ENCODE assay signal across 8 mouse cellular contexts in the genomic region with DNA sequence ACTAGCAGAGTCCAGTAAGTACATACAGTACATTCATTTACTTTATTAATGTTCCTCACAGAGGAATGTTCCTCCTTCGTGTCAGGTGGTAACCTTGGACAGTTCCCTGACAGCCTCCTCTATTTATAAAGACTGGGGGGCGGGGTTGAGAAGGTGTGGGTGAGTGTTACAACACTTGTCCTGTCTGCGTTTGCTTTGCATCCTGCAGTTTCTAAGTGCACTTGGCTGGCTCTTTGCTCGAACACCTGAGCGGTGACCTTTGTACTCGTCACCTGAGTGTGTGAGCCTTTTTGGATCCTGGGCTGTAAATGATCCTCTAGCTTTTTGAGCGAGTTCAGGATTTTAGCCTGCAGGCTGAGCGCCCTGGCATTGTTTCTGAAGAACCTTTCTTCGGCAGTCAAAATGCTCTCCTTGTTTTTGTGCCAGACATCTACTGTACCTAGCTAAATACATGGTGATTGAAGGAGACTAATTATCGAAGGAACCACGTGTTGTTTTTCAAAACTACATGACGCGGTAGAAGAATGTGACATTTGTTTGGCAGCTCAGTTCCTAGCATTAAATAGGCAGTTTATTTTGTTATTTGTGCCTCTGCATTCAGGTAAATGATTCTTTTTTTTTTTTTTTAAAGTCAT. TPM values are rescaled to one million over a fixed set of nuclear protein-coding genes. Genes with fewer than 3 reads are reported as not detected.
DNase-seq lines count a peak whose midpoint lies in the region; ATAC-seq and TF ChIP-seq lines count a peak whose summit lies in the region.

No protein-coding gene starts in this region.

- peak overlapping the region; percentile 80 for H3K4me2 ChIP-seq in intestine, embryonic 16.5 days (ENCODE audit: low read depth, low read length)
- H3K4me2 ChIP-seq in liver, postnatal 0 days (ENCODE audit: low read depth, low read length), result peak overlapping the region; percentile 94
- H3K4me2 ChIP-seq in neural tube, embryonic 14.5 days (ENCODE audit: low read depth, low read length), result peak overlapping the region; percentile 96

- TF ChIP-seq EP300 in liver, postnatal 0 days (IDR thresholded peaks at IDR 0.05; ENCODE audit: low read depth), result peak; percentile 55

- no peak for TF ChIP-seq CTCF in liver, postnatal 0 days (IDR thresholded peaks at IDR 0.05; ENCODE audit: low read depth)

- peak; percentile 15 for DNase-seq in right cerebral cortex, adult 18-20 months
- no peak for DNase-seq in right cerebral cortex, postnatal 25 days
- peak; percentile 26 for DNase-seq in c-Kit-positive CD71-negative TER-119-negative erythroid progenitor cells, embryonic 14.5 days (ENCODE audit: low read depth)
- peak; percentile 78 for DNase-seq in liver, postnatal 0 days
- no peak for DNase-seq in ovary, postnatal 10 days (ENCODE audit: low spot score)

- ATAC-seq in granulocyte monocyte progenitor cell, adult 5-6 weeks (replicated peaks; ENCODE audit: poor library complexity, severe bottlenecking), result 0 out of 2 replicates have a peak, but pooled peaks have one; percentile 4
- ATAC-seq in intestine, embryonic 16.5 days, result peak; percentile 23
- peak; percentile 26 for ATAC-seq in liver, postnatal 0 days
- no peak for ATAC-seq in neural tube, embryonic 14.5 days (ENCODE audit: low read depth)

- 28% methylated on average over 13 of the region's 13 CpGs for WGBS in intestine, embryonic 16.5 days
- 27% methylated on average over 13 of the region's 13 CpGs for WGBS in liver, postnatal 0 days (ENCODE audit: insufficient replicate concordance)
- 32% methylated on average over 13 of the region's 13 CpGs for WGBS in neural tube, embryonic 14.5 days

- H3K9ac ChIP-seq in intestine, embryonic 16.5 days (ENCODE audit: low read depth, low read length), result peak overlapping the region; percentile 36; the same call in 1 of the 2 replicates
- H3K9ac ChIP-seq in liver, postnatal 0 days (replicated peaks), result peak overlapping the region; percentile 98
- H3K9ac ChIP-seq in neural tube, embryonic 14.5 days (replicated peaks; ENCODE audit: low read depth, low read length), result peak overlapping the region; percentile 94

- H3K4me3 ChIP-seq in intestine, embryonic 16.5 days (ENCODE audit: low read length), result peak overlapping the region; percentile 99
- peak overlapping the region; percentile 96 for H3K4me3 ChIP-seq in liver, postnatal 0 days (ENCODE audit: low read depth, low read length)
- peak overlapping the region; percentile 90 for H3K4me3 ChIP-seq in neural tube, embryonic 14.5 days (ENCODE audit: low read depth, low read length)

- peaks cover 20% of the 10 kb centered on the region for H3K4me1 ChIP-seq in intestine, embryonic 16.5 days (ENCODE audit: control insufficient read depth, insufficient read depth, low read length)
- peaks cover 24% of the 10 kb centered on the region for H3K4me1 ChIP-seq in liver, postnatal 0 days (ENCODE audit: insufficient read depth)
- H3K4me1 ChIP-seq in neural tube, embryonic 14.5 days (ENCODE audit: control insufficient read depth, insufficient read depth, low read length), result peaks cover 21% of the 10 kb centered on the region

- peak overlapping the region; percentile 57; the same call in 1 of the 2 replicates for H3K27ac ChIP-seq in intestine, embryonic 16.5 days (ENCODE audit: low read length)
- peak overlapping the region; percentile 99 for H3K27ac ChIP-seq in liver, postnatal 0 days (ENCODE audit: low read depth)
- no peak overlapping the region for H3K27ac ChIP-seq in neural tube, embryonic 14.5 days (ENCODE audit: low read depth, low read length)

- no peaks in the 10 kb centered on the region for H3K27me3 ChIP-seq in intestine, embryonic 16.5 days (replicated peaks; ENCODE audit: control insufficient read depth, insufficient read depth, low read length)
- H3K27me3 ChIP-seq in liver, postnatal 0 days (ENCODE audit: insufficient read depth, low read length), result no peaks in the 10 kb centered on the region
- peaks cover 2% of the 10 kb centered on the region; the same call in 1 of the 2 replicates for H3K27me3 ChIP-seq in neural tube, embryonic 14.5 days (ENCODE audit: control insufficient read depth, insufficient read depth, low read length)

- no peaks in the 10 kb centered on the region for H3K9me3 ChIP-seq in intestine, embryonic 16.5 days (ENCODE audit: control insufficient read depth, low read length)
- no peaks in the 10 kb centered on the region for H3K9me3 ChIP-seq in liver, postnatal 0 days (ENCODE audit: low read length)
- no peaks in the 10 kb centered on the region for H3K9me3 ChIP-seq in neural tube, embryonic 14.5 days (ENCODE audit: control insufficient read depth, low read length)

- H3K36me3 ChIP-seq in intestine, embryonic 16.5 days (ENCODE audit: control insufficient read depth, insufficient read depth, low read length), result no peaks in the 10 kb centered on the region
- no peaks in the 10 kb centered on the region for H3K36me3 ChIP-seq in liver, postnatal 0 days (replicated peaks; ENCODE audit: insufficient read depth, low read length)
- H3K36me3 ChIP-seq in neural tube, embryonic 14.5 days (ENCODE audit: control insufficient read depth, insufficient read depth, low read length), result no peaks in the 10 kb centered on the region

RNA-seq across cellular contexts. Expression of a gene that starts 1.4 kb away (rescaled TPM):
- 25.3 and 42.8 TPM in 2 replicates for total RNA-seq in granulocyte monocyte progenitor cell, adult 5-6 weeks (2014; fragmentation: Nextera tagmentation)
- 51.1 and 59.8 TPM in 2 replicates for total RNA-seq in granulocyte monocyte progenitor cell, adult 5-6 weeks (2017)
- 17.8 and 23.4 TPM in 2 replicates for polyA plus RNA-seq in intestine, embryonic 16.5 days (2015; fragmentation: Nextera tagmentation; extraction: Ambion mirVana)
- polyA plus RNA-seq in liver, postnatal 0 days (2015; fragmentation: Nextera tagmentation; extraction: Ambion mirVana), result 21.3 and 22.8 TPM in 2 replicates
- polyA plus RNA-seq in neural tube, embryonic 14.5 days (2014; fragmentation: Nextera tagmentation; extraction: Ambion mirVana), result 126 and 129 TPM in 2 replicates

RNA-seq across cellular contexts. Expression of a gene that starts 28.9 kb away (rescaled TPM):
- 78.3 and 96.2 TPM in 2 replicates for total RNA-seq in granulocyte monocyte progenitor cell, adult 5-6 weeks (2014; fragmentation: Nextera tagmentation)
- 178 and 237 TPM in 2 replicates for total RNA-seq in granulocyte monocyte progenitor cell, adult 5-6 weeks (2017)
- 156 and 157 TPM in 2 replicates for polyA plus RNA-seq in intestine, embryonic 16.5 days (2015; fragmentation: Nextera tagmentation; extraction: Ambion mirVana)
- polyA plus RNA-seq in liver, postnatal 0 days (2015; fragmentation: Nextera tagmentation; extraction: Ambion mirVana), result 73.5 and 84.8 TPM in 2 replicates
- 335 and 444 TPM in 2 replicates for polyA plus RNA-seq in neural tube, embryonic 14.5 days (2014; fragmentation: Nextera tagmentation; extraction: Ambion mirVana)

RNA-seq across cellular contexts. Expression of a gene that starts 29.2 kb away (rescaled TPM):
- total RNA-seq in granulocyte monocyte progenitor cell, adult 5-6 weeks (2014; fragmentation: Nextera tagmentation), result 112 and 180 TPM in 2 replicates
- total RNA-seq in granulocyte monocyte progenitor cell, adult 5-6 weeks (2017), result not detected in 2 replicates
- polyA plus RNA-seq in intestine, embryonic 16.5 days (2015; fragmentation: Nextera tagmentation; extraction: Ambion mirVana), result 415 and 469 TPM in 2 replicates
- 143 and 158 TPM in 2 replicates for polyA plus RNA-seq in liver, postnatal 0 days (2015; fragmentation: Nextera tagmentation; extraction: Ambion mirVana)
- 295 and 298 TPM in 2 replicates for polyA plus RNA-seq in neural tube, embryonic 14.5 days (2014; fragmentation: Nextera tagmentation; extraction: Ambion mirVana)

RNA-seq across cellular contexts. Expression of a gene that starts 41.2 kb away (rescaled TPM):
- 640 and 684 TPM in 2 replicates for total RNA-seq in granulocyte monocyte progenitor cell, adult 5-6 weeks (2014; fragmentation: Nextera tagmentation)
- 250 and 253 TPM in 2 replicates for total RNA-seq in granulocyte monocyte progenitor cell, adult 5-6 weeks (2017)
- polyA plus RNA-seq in intestine, embryonic 16.5 days (2015; fragmentation: Nextera tagmentation; extraction: Ambion mirVana), result 300 and 311 TPM in 2 replicates
- polyA plus RNA-seq in liver, postnatal 0 days (2015; fragmentation: Nextera tagmentation; extraction: Ambion mirVana), result 166 and 188 TPM in 2 replicates
- polyA plus RNA-seq in neural tube, embryonic 14.5 days (2014; fragmentation: Nextera tagmentation; extraction: Ambion mirVana), result 74.2 and 85.2 TPM in 2 replicates

Comparison
In these comparisons a context has a peak if more than half of its experiments do, and no peak if none do; other contexts are left out.
1. DNase-seq: peak in right cerebral cortex, adult 18-20 months (single experiment), c-Kit-positive CD71-negative TER-119-negative erythroid progenitor cells, embryonic 14.5 days (single experiment) and liver, postnatal 0 days (single experiment); none in right cerebral cortex, postnatal 25 days (single experiment) and ovary, postnatal 10 days (single experiment).
2. H3K9ac ChIP-seq: peak in every context shown above with its lines; median percentile 98 in liver, postnatal 0 days; 94 in neural tube, embryonic 14.5 days; 36 in intestine, embryonic 16.5 days.
3. Peak in every context shown above with its lines, with median percentiles within 50 percentile points of each other: H3K4me2 ChIP-seq and H3K4me3 ChIP-seq.